ENCODE assay signal across 11 mouse cellular contexts in the genomic region with DNA sequence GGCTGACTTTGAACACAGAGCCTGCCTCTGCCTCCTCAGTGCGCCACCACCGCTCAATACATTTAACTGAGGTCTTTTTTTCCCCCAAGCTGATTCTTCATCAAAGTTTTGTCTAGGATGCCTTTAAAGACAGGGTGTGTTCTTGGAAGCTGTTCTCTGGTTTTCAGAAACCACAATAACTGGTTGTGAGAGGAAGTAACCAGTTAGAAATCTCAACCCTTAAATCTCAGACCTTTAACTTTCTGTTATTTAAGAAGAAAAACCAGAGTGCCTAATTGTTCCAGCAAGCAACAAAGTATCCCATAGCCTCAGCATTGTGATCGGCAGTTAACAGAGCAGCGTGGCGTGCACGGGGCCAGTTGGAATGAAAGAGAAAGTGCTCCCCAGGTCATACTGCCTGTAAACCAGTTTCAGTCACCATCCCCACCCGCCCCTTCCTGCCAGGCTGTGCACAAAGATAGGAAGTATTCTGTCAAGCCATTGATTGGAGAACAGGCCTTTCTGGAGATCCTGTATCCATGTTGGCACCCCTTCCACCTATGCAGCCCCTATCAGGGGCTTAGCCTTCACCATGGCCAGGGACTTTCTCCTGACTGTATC.
DNase-seq lines count a peak whose midpoint lies in the region; ATAC-seq and TF ChIP-seq lines count a peak whose summit lies in the region.
"Had no signal": no experiment of that assay in that cellular context is flagged by ENCODE, and none has a peak within 500 bp of the region (broad histone marks: within the 10 kb centered on the region; RNA-seq: fewer than 3 reads in every experiment).

No protein-coding gene starts in this region.

- WGBS in liver, postnatal 0 days (ENCODE audit: insufficient replicate concordance) = 44% methylated on average over 7 of the region's 7 CpGs
- WGBS in liver, embryonic 11.5 days = 65% methylated on average over 7 of the region's 7 CpGs
- 47% methylated on average over 7 of the region's 7 CpGs for WGBS in intestine, postnatal 0 days
- 28% methylated on average over 7 of the region's 7 CpGs for WGBS in small intestine, adult 2 months
- WGBS in hindbrain, embryonic 14.5 days = 76% methylated on average over 7 of the region's 7 CpGs

- no peak overlapping the region for H3K27ac ChIP-seq in liver, postnatal 0 days (ENCODE audit: low read depth)
- H3K27ac ChIP-seq in liver, embryonic 11.5 days (ENCODE audit: low read depth, low read length) = no peak overlapping the region
- peak overlapping the region; percentile 41; the same call in 1 of the 2 replicates for H3K27ac ChIP-seq in intestine, postnatal 0 days (ENCODE audit: low read depth, low read length)
- H3K27ac ChIP-seq in small intestine, adult 2 months (ENCODE audit: insufficient read depth, low read depth, low read length) = peak overlapping the region; percentile 68
- H3K27ac ChIP-seq in hindbrain, embryonic 14.5 days = no peak overlapping the region
- H3K27ac ChIP-seq: forebrain, embryonic 10.5 days had no signal

- DNase-seq in liver, postnatal 0 days = no peak
- no peak for DNase-seq in liver, embryonic 11.5 days (ENCODE audit: low spot score)
- DNase-seq in T-cell, adult 2 months (ENCODE audit: low spot score) = peak; percentile 50
- no peak for DNase-seq in kidney, postnatal 25 days
- DNase-seq in hindbrain, embryonic 14.5 days (ENCODE audit: low spot score) = no peak
- DNase-seq: gastrocnemius, postnatal 14 days; thymus, postnatal 14 days had no signal

- H3K4me2 ChIP-seq in liver, postnatal 0 days (ENCODE audit: low read depth, low read length) = 0 out of 2 replicates have a peak overlapping the region, but pooled peaks have one; percentile 32
- H3K4me2 ChIP-seq in liver, embryonic 11.5 days = no peak overlapping the region
- peak overlapping the region; percentile 58 for H3K4me2 ChIP-seq in intestine, postnatal 0 days (replicated peaks; ENCODE audit: low read depth)
- H3K4me2 ChIP-seq in hindbrain, embryonic 14.5 days (replicated peaks) = no peak overlapping the region

- H3K4me3 ChIP-seq in liver, postnatal 0 days (ENCODE audit: low read depth, low read length) = no peak overlapping the region
- no peak overlapping the region for H3K4me3 ChIP-seq in liver, embryonic 11.5 days (ENCODE audit: low read depth, low read length)
- no peak overlapping the region for H3K4me3 ChIP-seq in intestine, postnatal 0 days (ENCODE audit: low read depth, low read length)
- peak overlapping the region; percentile 26; the same call in 1 of the 2 replicates for H3K4me3 ChIP-seq in small intestine, adult 2 months (ENCODE audit: low read depth, low read length)
- no peak overlapping the region for H3K4me3 ChIP-seq in hindbrain, embryonic 14.5 days (replicated peaks; ENCODE audit: low read length)
- H3K4me3 ChIP-seq: forebrain, embryonic 10.5 days had no signal

- H3K36me3 ChIP-seq in liver, postnatal 0 days (replicated peaks; ENCODE audit: insufficient read depth, low read length) = no peaks in the 10 kb centered on the region
- no peaks in the 10 kb centered on the region for H3K36me3 ChIP-seq in liver, embryonic 11.5 days (ENCODE audit: control insufficient read depth, insufficient read depth, low read length)
- H3K36me3 ChIP-seq in intestine, postnatal 0 days (ENCODE audit: control insufficient read depth, insufficient read depth) = no peaks in the 10 kb centered on the region
- 0 out of 2 replicates have a peak, but pooled peaks cover 2% of the 10 kb centered on the region for H3K36me3 ChIP-seq in small intestine, adult 2 months (ENCODE audit: control insufficient read depth, insufficient read depth, low read length)
- no peaks in the 10 kb centered on the region for H3K36me3 ChIP-seq in hindbrain, embryonic 14.5 days (replicated peaks; ENCODE audit: control insufficient read depth, insufficient read depth)
- H3K36me3 ChIP-seq: forebrain, embryonic 10.5 days had no signal

- TF ChIP-seq CTCF in liver, postnatal 0 days (IDR thresholded peaks at IDR 0.05; ENCODE audit: low read depth) = no peak
- TF ChIP-seq CTCF in intestine, postnatal 0 days (IDR thresholded peaks at IDR 0.05; ENCODE audit: low read depth) = no peak
- no peak for TF ChIP-seq CTCF in small intestine, adult 2 months (IDR thresholded peaks at IDR 0.05; ENCODE audit: extremely low read depth, insufficient read length, insufficient replicate concordance, low read depth, low read length)

- H3K9me3 ChIP-seq in liver, postnatal 0 days (ENCODE audit: low read length) = no peaks in the 10 kb centered on the region
- no peaks in the 10 kb centered on the region for H3K9me3 ChIP-seq in liver, embryonic 11.5 days (ENCODE audit: control insufficient read depth, low read length)
- no peaks in the 10 kb centered on the region for H3K9me3 ChIP-seq in intestine, postnatal 0 days (ENCODE audit: control insufficient read depth)
- H3K9me3 ChIP-seq in hindbrain, embryonic 14.5 days (ENCODE audit: control insufficient read depth, low read length) = no peaks in the 10 kb centered on the region
- H3K9me3 ChIP-seq: forebrain, embryonic 10.5 days had no signal

- H3K27me3 ChIP-seq in liver, postnatal 0 days (ENCODE audit: insufficient read depth, low read length) = no peaks in the 10 kb centered on the region
- H3K27me3 ChIP-seq in liver, embryonic 11.5 days (replicated peaks; ENCODE audit: control insufficient read depth, insufficient read depth, low read length) = no peaks in the 10 kb centered on the region
- H3K27me3 ChIP-seq in intestine, postnatal 0 days (replicated peaks; ENCODE audit: control insufficient read depth, insufficient read depth, low read length) = no peaks in the 10 kb centered on the region
- H3K27me3 ChIP-seq in small intestine, adult 2 months (ENCODE audit: control insufficient read depth, insufficient read depth, low read length) = no peaks in the 10 kb centered on the region
- no peaks in the 10 kb centered on the region for H3K27me3 ChIP-seq in hindbrain, embryonic 14.5 days (ENCODE audit: control insufficient read depth, insufficient read depth, low read length)

- H3K9ac ChIP-seq in liver, postnatal 0 days (replicated peaks) = no peak overlapping the region
- H3K9ac ChIP-seq in liver, embryonic 11.5 days (ENCODE audit: low read depth, low read length) = no peak overlapping the region
- H3K9ac ChIP-seq in intestine, postnatal 0 days (ENCODE audit: low read depth, low read length) = no peak overlapping the region
- no peak overlapping the region for H3K9ac ChIP-seq in hindbrain, embryonic 14.5 days

- no peak for TF ChIP-seq EP300 in liver, postnatal 0 days (IDR thresholded peaks at IDR 0.05; ENCODE audit: low read depth)

- TF ChIP-seq POLR2A in small intestine, adult 2 months (IDR thresholded peaks at IDR 0.05; ENCODE audit: low read depth, low read length) = no peak

- no peak for ATAC-seq in liver, postnatal 0 days
- ATAC-seq in liver, embryonic 11.5 days (replicated peaks; ENCODE audit: low FRiP score) = no peak
- ATAC-seq in intestine, postnatal 0 days = 0 out of 2 replicates have a peak, but pooled peaks have one; percentile 29
- no peak for ATAC-seq in erythroid progenitor cell, adult 5-6 weeks (replicated peaks; ENCODE audit: low FRiP score, poor library complexity, severe bottlenecking)
- no peak for ATAC-seq in hindbrain, embryonic 14.5 days (ENCODE audit: low FRiP score)

- peaks cover 17% of the 10 kb centered on the region for H3K4me1 ChIP-seq in liver, postnatal 0 days (ENCODE audit: insufficient read depth)
- peaks cover 12% of the 10 kb centered on the region for H3K4me1 ChIP-seq in liver, embryonic 11.5 days (replicated peaks; ENCODE audit: control insufficient read depth, insufficient read depth, low read length)
- H3K4me1 ChIP-seq in intestine, postnatal 0 days (replicated peaks; ENCODE audit: control insufficient read depth, insufficient read depth, low read length) = peaks cover 13% of the 10 kb centered on the region
- peaks cover 24% of the 10 kb centered on the region for H3K4me1 ChIP-seq in small intestine, adult 2 months (ENCODE audit: control insufficient read depth, insufficient read depth, insufficient read length, low read length)
- peaks cover 4% of the 10 kb centered on the region; the same call in 1 of the 2 replicates for H3K4me1 ChIP-seq in hindbrain, embryonic 14.5 days (replicated peaks; ENCODE audit: control insufficient read depth, insufficient read depth, low read length)

Comparison
In these comparisons a context has a peak if more than half of its experiments do, and no peak if none do; other contexts are left out.
1. H3K4me2 ChIP-seq: peak in liver, postnatal 0 days (single experiment) and intestine, postnatal 0 days (single experiment); none in liver, embryonic 11.5 days (single experiment) and hindbrain, embryonic 14.5 days (single experiment).
2. H3K27ac ChIP-seq: peak in intestine, postnatal 0 days (single experiment) and small intestine, adult 2 months (single experiment); none in liver, postnatal 0 days (single experiment), liver, embryonic 11.5 days (single experiment) and hindbrain, embryonic 14.5 days (single experiment).